Mouse (Mus musculus) adrenal gland, postnatal 36 days (tissue): ENCODE measurements around the gene Ptprs. TPM values are rescaled to one million over a fixed set of nuclear protein-coding genes. Genes with fewer than 3 reads are reported as not detected.

Experiments used
- DNase-seq, 2 experiments: peaks; one replicate each; pipeline ENCODE4 v3.0.0; 2021; ENCODE audit warnings: mixed read lengths in 1 of 2
- total RNA-seq, 2 experiments: library from RNA; stranded (reverse); gene quantifications; 2 replicates each; pipeline ENCODE4 v1.2.3; 2021

Gene Ptprs
- total RNA-seq, 2 experiments from 2014 or later, result 157 to 172 TPM

GRCm38 (mm10) chr17:56468380-56468779 lies 7.9 kb downstream of the Ptprs start:
- no peak for DNase-seq

GRCm38 (mm10) chr17:56467456-56467884 lies 8.8 kb downstream of the Ptprs start:
- no peak for DNase-seq

GRCm38 (mm10) chr17:56466747-56467146 lies 9.5 kb downstream of the Ptprs start:
- DNase-seq, result no peak

- no peak for DNase-seq
Observed at GRCm38 (mm10) chr17:56464817-56465216, 11.5 kb downstream of the Ptprs start.

GRCm38 (mm10) chr17:56464345-56464744 lies 11.9 kb downstream of the Ptprs start:
- DNase-seq, result no peak

- DNase-seq, result no peak
Observed at GRCm38 (mm10) chr17:56463500-56463899, 12.8 kb downstream of the Ptprs start.

GRCm38 (mm10) chr17:56462835-56463455 lies 13.3 kb downstream of the Ptprs start:
- no peak for DNase-seq

- DNase-seq, result peak; percentile 100
Observed at GRCm38 (mm10) chr17:56461771-56462743, 14.2 kb downstream of the Ptprs start.

- DNase-seq, result no peak
Observed at GRCm38 (mm10) chr17:56460876-56461275, 15.4 kb downstream of the Ptprs start.

GRCm38 (mm10) chr17:56457442-56457841 lies 18.8 kb downstream of the Ptprs start:
- DNase-seq, result no peak

- no peak for DNase-seq
Observed at GRCm38 (mm10) chr17:56456353-56456752, 19.9 kb downstream of the Ptprs start.

- no peak for DNase-seq
Observed at GRCm38 (mm10) chr17:56453689-56454088, 22.6 kb downstream of the Ptprs start.

GRCm38 (mm10) chr17:56453251-56453650 lies 23.0 kb downstream of the Ptprs start:
- DNase-seq, result peak; percentile 76 to 83

GRCm38 (mm10) chr17:56447716-56448115 lies 28.6 kb downstream of the Ptprs start:
- DNase-seq, result peak; percentile 69 to 74

GRCm38 (mm10) chr17:56445397-56445796 lies 30.9 kb downstream of the Ptprs start:
- no peak for DNase-seq

- no peak for DNase-seq
Observed at GRCm38 (mm10) chr17:56444771-56445170, 31.5 kb downstream of the Ptprs start.

- peak; percentile 40 to 59 for DNase-seq
Observed at GRCm38 (mm10) chr17:56443341-56443795, 32.9 kb downstream of the Ptprs start.

- DNase-seq, result no peak
Observed at GRCm38 (mm10) chr17:56442316-56442715, 34.0 kb downstream of the Ptprs start.

GRCm38 (mm10) chr17:56439731-56440460 lies 36.4 kb downstream of the Ptprs start:
- DNase-seq, result no peak

- no peak for DNase-seq
Observed at GRCm38 (mm10) chr17:56431582-56431981, 44.7 kb downstream of the Ptprs start.

GRCm38 (mm10) chr17:56427857-56428256 lies 48.4 kb downstream of the Ptprs start:
- no peak for DNase-seq

- DNase-seq, result no peak
Observed at GRCm38 (mm10) chr17:56425941-56426340, 50.3 kb downstream of the Ptprs start.

GRCm38 (mm10) chr17:56425584-56425914 lies 50.7 kb downstream of the Ptprs start:
- DNase-seq, result peak; percentile 90 to 92
